Mouse (Mus musculus) left cerebral cortex, adult 2 months (tissue): Measurements from ENCODE around the gene 4930453N24Rik. TPM values are rescaled to one million over a fixed set of nuclear protein-coding genes. Genes with fewer than 3 reads are reported as not detected.

ENCODE experiments used
- DNase-seq, 2 experiments: peaks; one replicate each; pipeline ENCODE4 v3.0.0; 2021 to 2022; ENCODE audit warnings: low spot score in 2 of 2, mixed read lengths in 1 of 2; ENCODE audit errors: extremely low spot score in 1 of 2
- H3K27ac ChIP-seq: fragments of 200-600 bp; 2 replicates; pipeline ENCODE4 v1.8.1; 2022
- H3K4me3 ChIP-seq: fragments of 200-600 bp; 2 replicates; pipeline ENCODE4 v1.8.1; 2022
- CTCF ChIP-seq: fragments of 200-600 bp; IDR thresholded peaks from 2 replicates; pipeline ENCODE4 v1.8.1; 2022; ENCODE audit warnings: antibody characterized with exemption, mild to moderate bottlenecking, moderate library complexity
- intact Hi-C: fragments of 180-260 bp; cut with DNase I; formaldehyde crosslinking; loops from one replicate; pipeline ENCODE4 v1.15.1; 2025
- long read RNA-seq, 2 experiments: library from polyadenylated mRNA; stranded (forward); transcript quantifications; one replicate each; pipeline ENCODE4 v2.0.0; 2021; ENCODE audit warnings: borderline mapping rate in 2 of 2
- total RNA-seq, 2 experiments: library from RNA; stranded (reverse); gene quantifications; 2 replicates each; pipeline ENCODE4 v1.2.3; 2021

Gene 4930453N24Rik
- 10 to 100 TPM; 21.4 to 22.9 TPM for total RNA-seq
- long read RNA-seq, experiment 1, full-length matches to known transcripts, result 8 of 12 reads
- long read RNA-seq, experiment 1, partial matches to known transcripts, result 1 of 12 reads
- long read RNA-seq, experiment 1, other reads (novel, unspliced or antisense), result 3 of 12 reads
- long read RNA-seq, experiment 2, full-length matches to known transcripts, result 6 of 10 reads
- long read RNA-seq, experiment 2, partial matches to known transcripts, result 0 of 10 reads
- long read RNA-seq, experiment 2, other reads (novel, unspliced or antisense), result 4 of 10 reads

GRCm38 (mm10) chr16:64770521-64771430 lies at the start of gene 4930453N24Rik:
TSS of gene 4930453N24Rik (minus strand) at chr16:64771161.
- Histone ChIP-seq H3K27ac (peak within 1 kb of the TSS; percentile 88), H3K4me3 (peak within 1 kb of the TSS; percentile 87)
- intact Hi-C loops, result loop anchor here (2.0 kb wide), 1 partner anchor 82 kb away; no protein-coding TSS in a partner anchor
- DNase-seq, result peak; percentile 80 to 82
- no peak for TF ChIP-seq CTCF

GRCm38 (mm10) chr16:64817094-64817765 lies 46.3 kb upstream of the 4930453N24Rik start:
- no peak for TF ChIP-seq CTCF
- Histone ChIP-seq H3K4me3 (no peak overlapping the region), H3K27ac (no peak overlapping the region)
- intact Hi-C loops, result no loop called here
- no peak for DNase-seq

- DNase-seq, result no peak
- H3K27ac ChIP-seq, result no peak overlapping the region
- H3K4me3 ChIP-seq, result no peak overlapping the region
- intact Hi-C loops, result no loop called here
- TF ChIP-seq CTCF, result no peak
These were observed 32.1 kb upstream of the 4930453N24Rik start for GRCm38 (mm10) chr16:64803041-64803440.

- intact Hi-C loops, result no loop called here
- no peak overlapping the region for H3K27ac ChIP-seq
- H3K4me3 ChIP-seq, result no peak overlapping the region
- no peak for TF ChIP-seq CTCF
- no peak for DNase-seq
These were observed 30.7 kb upstream of the 4930453N24Rik start for GRCm38 (mm10) chr16:64801638-64802037.

GRCm38 (mm10) chr16:64800393-64800792 lies 29.4 kb upstream of the 4930453N24Rik start:
- no peak overlapping the region for H3K27ac ChIP-seq
- no peak for DNase-seq
- intact Hi-C loops, result no loop called here
- no peak for TF ChIP-seq CTCF
- no peak overlapping the region for H3K4me3 ChIP-seq

GRCm38 (mm10) chr16:64794802-64795201 lies 23.8 kb upstream of the 4930453N24Rik start:
- no peak for TF ChIP-seq CTCF
- no peak for DNase-seq
- Histone ChIP-seq H3K27ac (no peak overlapping the region), H3K4me3 (no peak overlapping the region)
- intact Hi-C loops, result no loop called here

- no peak for DNase-seq
- intact Hi-C loops, result no loop called here
- no peak for TF ChIP-seq CTCF
- no peak overlapping the region for H3K4me3 ChIP-seq
- no peak overlapping the region for H3K27ac ChIP-seq
These were observed 18.7 kb upstream of the 4930453N24Rik start for GRCm38 (mm10) chr16:64789706-64790105.

- intact Hi-C loops, result no loop called here
- no peak for TF ChIP-seq CTCF
These were observed 4.6 kb upstream of the 4930453N24Rik start for GRCm38 (mm10) chr16:64775516-64775915.

GRCm38 (mm10) chr16:64771431-64771818 lies 464 bp upstream of the 4930453N24Rik start:
- intact Hi-C loops, result loop anchor here (2.0 kb wide), 1 partner anchor 81 kb away; no protein-coding TSS in a partner anchor
- peak overlapping the region; percentile 88 for H3K27ac ChIP-seq
- no peak for DNase-seq
- no peak for TF ChIP-seq CTCF
- H3K4me3 ChIP-seq, result peak overlapping the region; percentile 87

More at GRCm38 (mm10) chr16:64775516-64775915, 4.6 kb upstream of the 4930453N24Rik start:
- no peak for DNase-seq
- Histone ChIP-seq H3K4me3 (no peak overlapping the region), H3K27ac (no peak overlapping the region)

GRCm38 (mm10) chr16:64766696-64767300 lies 4.2 kb downstream of the 4930453N24Rik start:
- DNase-seq, result no peak
- H3K4me3 ChIP-seq, result no peak overlapping the region
- intact Hi-C loops, result no loop called here
- H3K27ac ChIP-seq, result no peak overlapping the region
- TF ChIP-seq CTCF, result no peak

- no peak for TF ChIP-seq CTCF
- DNase-seq, result no peak
- H3K4me3 ChIP-seq, result no peak overlapping the region
- intact Hi-C loops, result loop anchor here (10.0 kb wide), 1 partner anchor 736 kb away; no protein-coding TSS in a partner anchor
- H3K27ac ChIP-seq, result no peak overlapping the region
These were observed 11.7 kb downstream of the 4930453N24Rik start for GRCm38 (mm10) chr16:64759245-64759626.
